Mouse (Mus musculus): ENCODE measurements around the gene Pcyt2.

Gene Pcyt2

GRCm38 (mm10) chr11:120633520-120634343 lies 16.0 kb upstream of the Pcyt2 start, which contains the start of gene Mafg:
Mafg (minus strand) TSS chr11:120633600.
- peak; percentile 85 for ATAC-seq (ENCODE audit: insufficient number of reproducible peaks, low FRiP score, low TSS enrichment)

- ATAC-seq (ENCODE audit: insufficient number of reproducible peaks, low FRiP score, low TSS enrichment): no peak
Measured at GRCm38 (mm10) chr11:120632559-120633519, 15.1 kb upstream of the Pcyt2 start.

- no peak for ATAC-seq (ENCODE audit: insufficient number of reproducible peaks, low FRiP score, low TSS enrichment)
Measured at GRCm38 (mm10) chr11:120631726-120632448, 14.2 kb upstream of the Pcyt2 start.

GRCm38 (mm10) chr11:120630881-120631725 lies 13.4 kb upstream of the Pcyt2 start:
- no peak for ATAC-seq (ENCODE audit: insufficient number of reproducible peaks, low FRiP score, low TSS enrichment)

GRCm38 (mm10) chr11:120630401-120630871 lies 12.7 kb upstream of the Pcyt2 start:
- ATAC-seq (ENCODE audit: insufficient number of reproducible peaks, low FRiP score, low TSS enrichment): no peak

GRCm38 (mm10) chr11:120629911-120630310 lies 12.2 kb upstream of the Pcyt2 start:
- ATAC-seq (ENCODE audit: insufficient number of reproducible peaks, low FRiP score, low TSS enrichment): no peak

GRCm38 (mm10) chr11:120629341-120629730 lies 11.6 kb upstream of the Pcyt2 start:
- ATAC-seq (ENCODE audit: insufficient number of reproducible peaks, low FRiP score, low TSS enrichment): no peak

GRCm38 (mm10) chr11:120628601-120629340 lies 11.0 kb upstream of the Pcyt2 start:
- no peak for ATAC-seq (ENCODE audit: insufficient number of reproducible peaks, low FRiP score, low TSS enrichment)

- ATAC-seq (ENCODE audit: insufficient number of reproducible peaks, low FRiP score, low TSS enrichment): no peak
Measured at GRCm38 (mm10) chr11:120627468-120628300, 9.9 kb upstream of the Pcyt2 start.

- no peak for ATAC-seq (ENCODE audit: insufficient number of reproducible peaks, low FRiP score, low TSS enrichment)
Measured at GRCm38 (mm10) chr11:120626785-120627467, 9.2 kb upstream of the Pcyt2 start.

GRCm38 (mm10) chr11:120625152-120625775 lies 7.5 kb upstream of the Pcyt2 start, which contains the start of gene Sirt7:
Sirt7 (minus strand) TSS chr11:120625240.
- no peak for ATAC-seq (ENCODE audit: insufficient number of reproducible peaks, low FRiP score, low TSS enrichment)

GRCm38 (mm10) chr11:120624680-120625111 lies 7.0 kb upstream of the Pcyt2 start:
- peak; percentile 72; the same call in 1 of the 2 replicates for ATAC-seq (ENCODE audit: insufficient number of reproducible peaks, low FRiP score, low TSS enrichment)

- ATAC-seq (ENCODE audit: insufficient number of reproducible peaks, low FRiP score, low TSS enrichment): peak; percentile 64; the same call in 1 of the 2 replicates
Measured at GRCm38 (mm10) chr11:120623961-120624679, 6.4 kb upstream of the Pcyt2 start.

- no peak for ATAC-seq (ENCODE audit: insufficient number of reproducible peaks, low FRiP score, low TSS enrichment)
Measured at GRCm38 (mm10) chr11:120622805-120623204, 5.1 kb upstream of the Pcyt2 start.

GRCm38 (mm10) chr11:120620195-120620594 lies 2.5 kb upstream of the Pcyt2 start:
- ATAC-seq (ENCODE audit: insufficient number of reproducible peaks, low FRiP score, low TSS enrichment): no peak
